In the genomic region with DNA sequence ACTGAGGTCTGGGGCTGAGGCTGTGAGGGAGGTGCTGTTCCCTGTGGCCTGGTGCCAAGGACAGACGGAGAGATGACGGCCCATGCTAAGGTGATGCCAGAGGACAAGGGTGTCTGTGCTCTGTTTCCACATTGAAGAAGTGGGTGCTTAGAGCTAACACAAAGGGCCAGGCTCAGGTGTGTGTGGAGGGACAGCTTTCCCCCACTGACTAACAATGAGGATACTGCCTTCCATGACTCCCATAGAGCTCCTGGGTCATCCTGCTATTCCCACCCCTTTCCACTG, we compare ENCODE assay signal across 15 mouse cellular contexts.
DNase-seq lines count a peak whose midpoint lies in the region; ATAC-seq lines count a peak whose summit lies in the region.
"Had no signal": no experiment of that assay in that cellular context is flagged by ENCODE, and none has a peak within 500 bp of the region (broad histone marks: within the 10 kb centered on the region; RNA-seq: fewer than 3 reads in every experiment).

No protein-coding gene starts in this region.

- no peak for ATAC-seq in midbrain, embryonic 14.5 days (ENCODE audit: low FRiP score, low TSS enrichment)
- ATAC-seq: intestine, embryonic 16.5 days had no signal

- H3K9ac ChIP-seq in midbrain, embryonic 14.5 days (replicated peaks; ENCODE audit: low read length) = no peak overlapping the region
- H3K9ac ChIP-seq: heart, embryonic 12.5 days; limb, embryonic 12.5 days; liver, embryonic 14.5 days had no signal

- H3K9me3 ChIP-seq in midbrain, embryonic 14.5 days (ENCODE audit: control insufficient read depth, low read length) = no peaks in the 10 kb centered on the region
- H3K9me3 ChIP-seq: heart, embryonic 12.5 days; limb, embryonic 12.5 days had no signal

- 74% methylated on average over 2 of the region's 2 CpGs for WGBS in midbrain, embryonic 14.5 days

- H3K4me2 ChIP-seq in midbrain, embryonic 14.5 days (ENCODE audit: low read length) = no peak overlapping the region
- H3K4me2 ChIP-seq: heart, embryonic 12.5 days; limb, embryonic 12.5 days had no signal

- H3K27me3 ChIP-seq in midbrain, embryonic 14.5 days (ENCODE audit: control insufficient read depth, insufficient read depth, low read length) = no peaks in the 10 kb centered on the region
- H3K27me3 ChIP-seq: heart, embryonic 12.5 days had no signal

- no peak overlapping the region for H3K4me3 ChIP-seq in midbrain, embryonic 14.5 days (replicated peaks; ENCODE audit: low read depth, low read length)
- H3K4me3 ChIP-seq: heart, embryonic 12.5 days; limb, embryonic 12.5 days; myocyte had no signal

- no peaks in the 10 kb centered on the region for H3K36me3 ChIP-seq in midbrain, embryonic 14.5 days (ENCODE audit: control insufficient read depth, insufficient read depth, low read length)
- H3K36me3 ChIP-seq: heart, embryonic 12.5 days; limb, embryonic 12.5 days had no signal

- intact Hi-C loops in heart, postnatal 14 days (cut with DNase I) = no loop called here
- intact Hi-C loops in left cerebral cortex, postnatal 4 days (cut with DNase I) = no loop called here

- peaks cover 22% of the 10 kb centered on the region for H3K4me1 ChIP-seq in midbrain, embryonic 14.5 days (ENCODE audit: control insufficient read depth, insufficient read depth, low read length)
- H3K4me1 ChIP-seq: heart, embryonic 12.5 days had no signal

- H3K27ac ChIP-seq in midbrain, embryonic 14.5 days (replicated peaks; ENCODE audit: low read depth, low read length) = peak overlapping the region; percentile 71
- H3K27ac ChIP-seq: limb, embryonic 12.5 days; liver, embryonic 14.5 days had no signal

- DNase-seq in heart, adult 11 months = peak; percentile 30
- DNase-seq in heart, postnatal 14 days = no peak
- peak; percentile 16 for DNase-seq in left cerebral cortex, postnatal 4 days
- no peak for DNase-seq in left cerebral cortex, adult 8-10 months (ENCODE audit: low spot score in 2 of 2)
- peak; percentile 21 for DNase-seq in kidney, postnatal 10 days
- DNase-seq in midbrain, embryonic 14.5 days = no peak
- DNase-seq in thymus, postnatal 14 days = no peak
- DNase-seq: cerebellum, postnatal 36 days; heart, postnatal 36 days; right cerebral cortex, adult 18-20 months had no signal

Comparison
In these comparisons a context has a peak if more than half of its experiments do, and no peak if none do; other contexts are left out.
1. DNase-seq: peak in heart, adult 11 months (single experiment), left cerebral cortex, postnatal 4 days (single experiment) and kidney, postnatal 10 days (single experiment); none in heart, postnatal 14 days (0 of 2), left cerebral cortex, adult 8-10 months (0 of 2), midbrain, embryonic 14.5 days (single experiment) and thymus, postnatal 14 days (single experiment).